Mouse (Mus musculus): Measurements from ENCODE around the gene Ube2g1. TPM values are rescaled to one million over a fixed set of nuclear protein-coding genes. Genes with fewer than 3 reads are reported as not detected.
A peak's percentile ranks its signal among the peaks of the same experiment; 100 is the strongest.
"Not testable (repeated sequence)": the region's sequence is repeated elsewhere in the genome, so short reads cannot be mapped to it uniquely, and the experiment has no call there.

The Ube2g1 gene
- total and polyA plus RNA-seq, 2 experiments from 2014 or later = 56.4 to 82.1 TPM

DNA sequence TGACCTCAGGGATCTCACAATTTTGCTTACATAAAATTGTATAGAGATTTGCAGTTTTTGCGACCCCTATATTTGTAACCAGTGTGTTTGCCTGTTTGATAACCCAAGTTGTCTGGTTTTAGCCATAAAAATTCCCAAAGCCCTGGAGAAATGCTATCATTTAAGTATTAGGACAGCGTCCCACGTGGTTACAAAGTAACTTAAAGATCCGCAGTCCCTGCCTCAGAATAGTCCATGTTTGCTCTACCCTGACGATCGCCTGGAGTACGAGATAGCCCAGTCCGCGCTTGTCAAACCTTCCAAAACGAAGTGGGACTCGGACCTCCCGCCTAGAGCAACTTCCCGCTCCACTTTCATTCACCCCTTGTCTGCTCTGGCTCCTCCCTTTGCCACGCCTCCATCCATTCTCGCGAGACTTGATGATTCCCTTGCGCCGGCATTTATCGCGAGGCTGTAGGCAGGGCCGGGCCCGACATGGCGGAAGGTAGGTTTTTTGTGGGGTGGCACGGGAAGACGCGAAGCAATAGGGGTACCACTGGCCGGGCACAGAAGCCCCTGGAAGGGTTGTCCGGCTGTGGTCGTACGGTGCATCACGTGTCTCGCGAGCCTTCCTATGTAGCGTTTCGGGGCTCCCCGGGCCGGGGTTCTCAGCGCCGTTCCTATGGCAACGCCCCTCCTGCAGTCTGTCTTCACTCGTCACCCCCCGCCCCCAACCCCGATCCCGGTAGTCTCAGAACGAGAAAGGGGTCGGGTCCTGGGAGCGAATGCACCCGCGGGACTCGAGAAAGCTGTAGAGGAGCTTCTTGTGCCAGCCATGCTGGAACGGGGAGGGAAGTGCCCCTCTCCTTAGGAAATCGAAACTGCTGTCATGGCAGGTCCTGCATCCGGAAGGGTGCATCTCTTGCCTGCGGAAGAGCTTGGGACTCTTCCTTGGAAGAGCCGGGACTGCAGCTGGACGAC, 82.7 kb downstream of the Ube2g1 start, which contains the start of gene Ankfy1:
Gene Ankfy1 (plus strand): TSS at position 456 of the 960 bp plus-strand sequence.
- H3K27ac ChIP-seq (ENCODE audit: low read depth, low read length) = peak within 1 kb of the TSS; percentile 93
- ATAC-seq (peak; percentile 99), DNase-seq (peak; percentile 96)
- H3K27me3 ChIP-seq (ENCODE audit: insufficient read depth, low read length) = no peaks in the 10 kb centered on the region
- H3K36me3 ChIP-seq (ENCODE audit: insufficient read depth) = no peaks in the 10 kb centered on the region
- TF ChIP-seq CTCF (IDR thresholded peaks at IDR 0.05; ENCODE audit: low read depth) = 0 out of 2 replicates have a peak, but pooled peaks have one; percentile 3
- H3K4me2 ChIP-seq (ENCODE audit: low read depth) = peak within 1 kb of the TSS; percentile 65
- peaks cover 17% of the 10 kb centered on the region for H3K4me1 ChIP-seq (ENCODE audit: insufficient read depth)
- H3K9ac ChIP-seq = peak within 1 kb of the TSS; percentile 76
- H3K9me3 ChIP-seq (ENCODE audit: low read length) = no peaks in the 10 kb centered on the region
- WGBS = 2% methylated on average over 56 of the region's 56 CpGs
- peak within 1 kb of the TSS; percentile 59 for H3K4me3 ChIP-seq (ENCODE audit: low read depth, low read length)

DNA sequence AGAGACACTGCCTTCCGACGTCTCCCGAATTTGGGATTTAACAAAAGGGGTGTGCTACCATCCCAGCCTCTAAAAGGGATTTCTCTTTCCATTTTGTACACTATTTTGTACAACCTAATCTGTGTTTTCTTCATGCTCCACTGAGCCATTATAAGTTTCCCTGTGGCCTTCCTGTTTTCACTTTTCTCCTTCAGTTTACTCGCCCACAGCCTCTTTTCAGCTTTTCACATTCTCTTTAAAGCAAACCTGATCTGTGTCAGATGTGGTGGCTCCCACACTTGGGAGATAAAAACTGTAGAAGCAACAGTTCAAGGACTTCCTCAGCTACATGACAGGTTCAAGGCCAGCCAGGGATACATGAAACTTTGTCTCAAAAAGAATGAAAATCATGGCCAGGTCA, 85.3 kb downstream of the Ube2g1 start:
- no peak for DNase-seq
- 84% methylated on average over 4 of the region's 4 CpGs for WGBS

DNA sequence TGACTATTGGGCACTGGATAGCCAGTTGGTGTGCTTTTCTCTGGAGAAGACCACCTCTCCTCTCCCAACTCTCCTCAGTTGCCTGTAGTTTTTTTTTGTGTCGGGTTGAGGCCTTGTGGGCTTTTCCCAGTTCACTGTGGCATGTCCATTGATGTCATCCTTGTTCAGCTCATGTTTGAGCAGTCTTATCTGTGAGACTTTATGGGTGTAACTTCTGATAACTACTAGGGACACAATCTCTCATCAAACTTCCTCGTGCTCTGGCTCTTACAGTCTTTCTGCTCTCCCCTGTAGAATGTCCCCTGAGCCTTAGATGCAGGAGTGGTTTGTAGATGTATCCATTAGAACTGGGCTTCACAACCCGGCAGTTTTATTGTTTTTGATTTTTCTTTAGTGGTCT, 87.9 kb downstream of the Ube2g1 start:
- H3K36me3 ChIP-seq (ENCODE audit: insufficient read depth) = no peaks in the 10 kb centered on the region; the same call in 1 of the 2 replicates
- H3K27me3 ChIP-seq (ENCODE audit: insufficient read depth, low read length) = no peaks in the 10 kb centered on the region
- H3K9ac ChIP-seq = no peak overlapping the region
- peaks cover 12% of the 10 kb centered on the region for H3K4me1 ChIP-seq (ENCODE audit: insufficient read depth)
- DNase-seq (no peak), ATAC-seq (no peak)
- no peak for TF ChIP-seq CTCF (IDR thresholded peaks at IDR 0.05; ENCODE audit: low read depth)
- H3K4me3 ChIP-seq (ENCODE audit: low read depth, low read length) = no peak overlapping the region
- 91% methylated on average over 3 of the region's 3 CpGs for WGBS
- no peaks in the 10 kb centered on the region for H3K9me3 ChIP-seq (ENCODE audit: low read length)
- no peak overlapping the region for H3K4me2 ChIP-seq (ENCODE audit: low read depth)
- H3K27ac ChIP-seq (ENCODE audit: low read depth, low read length) = no peak overlapping the region

More for the DNA sequence above, 85.3 kb downstream of the Ube2g1 start:
- Histone ChIP-seq H3K4me2 (ENCODE audit: low read depth) (no peak overlapping the region), H3K27ac (ENCODE audit: low read depth, low read length) (no peak overlapping the region), H3K4me3 (ENCODE audit: low read depth, low read length) (no peak overlapping the region), H3K4me1 (ENCODE audit: insufficient read depth) (peaks cover 17% of the 10 kb centered on the region), H3K36me3 (ENCODE audit: insufficient read depth) (no peaks in the 10 kb centered on the region; the same call in 1 of the 2 replicates), H3K9ac (no peak overlapping the region), H3K9me3 (ENCODE audit: low read length) (no peaks in the 10 kb centered on the region), H3K27me3 (ENCODE audit: insufficient read depth, low read length) (no peaks in the 10 kb centered on the region)
- no peak for TF ChIP-seq CTCF (IDR thresholded peaks at IDR 0.05; ENCODE audit: low read depth)
- ATAC-seq = no peak

DNA sequence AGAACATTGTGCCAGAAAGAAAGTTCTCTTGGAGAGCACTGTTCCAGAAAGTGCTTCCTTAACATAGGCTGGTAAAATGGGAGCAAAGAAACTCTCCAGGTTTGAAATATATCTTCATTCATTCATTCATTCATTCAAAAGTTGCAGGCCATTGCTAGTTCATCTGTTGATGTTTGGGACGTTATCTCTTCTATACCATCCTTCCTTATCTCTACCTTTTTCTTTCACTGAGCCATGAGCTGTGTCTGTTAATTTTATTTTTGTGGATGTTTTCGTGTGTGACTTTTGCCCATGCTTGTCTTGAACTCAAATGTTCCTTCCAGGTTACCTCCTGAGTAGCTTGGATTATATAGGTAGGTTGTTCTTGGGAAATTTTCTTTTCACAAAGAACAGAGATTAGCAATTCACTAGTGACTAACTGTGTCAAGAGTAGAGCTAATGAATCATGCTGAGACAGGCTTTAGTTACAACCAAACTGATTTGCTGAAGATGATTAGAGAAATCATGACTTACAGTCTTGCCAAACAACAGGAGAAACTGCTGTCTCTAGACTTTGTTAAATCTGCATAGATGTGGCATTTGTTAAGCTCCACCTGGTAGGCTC, 89.4 kb downstream of the Ube2g1 start:
- Histone ChIP-seq H3K27ac (ENCODE audit: low read depth, low read length) (no peak overlapping the region), H3K36me3 (ENCODE audit: insufficient read depth) (peaks cover under 1% of the 10 kb centered on the region; the same call in 1 of the 2 replicates), H3K9ac (no peak overlapping the region), H3K27me3 (ENCODE audit: insufficient read depth, low read length) (no peaks in the 10 kb centered on the region), H3K4me3 (ENCODE audit: low read depth, low read length) (no peak overlapping the region), H3K4me1 (ENCODE audit: insufficient read depth) (peaks cover 2% of the 10 kb centered on the region; the same call in 1 of the 2 replicates), H3K4me2 (ENCODE audit: low read depth) (no peak overlapping the region), H3K9me3 (ENCODE audit: low read length) (no peaks in the 10 kb centered on the region)
- ATAC-seq (no peak), DNase-seq (no peak)
- 96% methylated on average over 2 of the region's 2 CpGs for whole genome bisulfite sequencing
- no peak for TF ChIP-seq CTCF (IDR thresholded peaks at IDR 0.05; ENCODE audit: low read depth)

DNA sequence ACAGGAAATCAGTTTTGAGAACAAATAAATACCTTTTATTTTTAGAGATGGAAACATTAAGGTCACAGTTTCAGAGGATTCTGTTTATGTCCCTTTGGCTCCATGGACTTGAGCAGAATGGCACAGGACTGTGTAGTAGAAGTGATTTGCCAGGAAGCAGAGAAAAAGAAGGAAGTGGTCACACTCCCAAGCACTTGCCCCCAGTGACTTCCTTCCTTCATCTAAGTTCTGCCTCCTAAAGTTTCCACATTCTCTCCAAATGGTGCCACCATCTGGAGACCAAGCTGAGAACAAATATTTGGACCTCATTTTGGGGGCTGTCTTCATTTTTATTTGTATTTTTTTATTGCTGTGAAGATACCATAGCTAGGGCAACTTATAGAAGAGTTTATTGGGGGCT, 90.2 kb downstream of the Ube2g1 start:
- TF ChIP-seq CTCF (IDR thresholded peaks at IDR 0.05; ENCODE audit: low read depth) = no peak
- Histone ChIP-seq H3K27ac (ENCODE audit: low read depth, low read length) (no peak overlapping the region), H3K4me3 (ENCODE audit: low read depth, low read length) (no peak overlapping the region), H3K9me3 (ENCODE audit: low read length) (no peaks in the 10 kb centered on the region), H3K36me3 (ENCODE audit: insufficient read depth) (peaks cover 5% of the 10 kb centered on the region; the same call in 1 of the 2 replicates), H3K27me3 (ENCODE audit: insufficient read depth, low read length) (no peaks in the 10 kb centered on the region), H3K9ac (no peak overlapping the region), H3K4me2 (ENCODE audit: low read depth) (no peak overlapping the region), H3K4me1 (ENCODE audit: insufficient read depth) (no peaks in the 10 kb centered on the region)
- ATAC-seq (no peak), DNase-seq (no peak)

DNA sequence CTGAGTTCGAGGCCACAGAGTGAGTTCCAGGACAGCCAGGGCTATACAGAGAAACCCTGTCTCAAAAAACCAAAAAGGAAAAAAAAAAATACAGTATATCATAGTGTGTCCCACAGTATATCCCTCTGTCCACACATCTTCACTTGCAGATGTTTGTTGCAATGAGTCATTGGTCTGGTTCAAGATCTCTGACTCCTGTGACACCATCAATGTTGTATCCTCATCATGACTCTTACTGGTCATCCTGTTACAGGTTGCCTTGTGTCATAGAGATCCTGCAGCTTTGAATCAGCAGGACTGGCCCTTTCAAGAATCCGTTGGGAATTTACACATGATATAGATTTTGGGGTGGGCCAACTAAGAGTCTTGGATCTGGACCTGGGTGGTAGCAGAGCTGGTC, 98.0 kb downstream of the Ube2g1 start:
- DNase-seq; H3K4me2 ChIP-seq (ENCODE audit: low read depth); H3K4me3 ChIP-seq (ENCODE audit: low read depth, low read length); H3K27ac ChIP-seq (ENCODE audit: low read depth, low read length); H3K27me3 ChIP-seq (ENCODE audit: insufficient read depth, low read length); H3K9me3 ChIP-seq (ENCODE audit: low read length); ATAC-seq; H3K9ac ChIP-seq; H3K36me3 ChIP-seq (ENCODE audit: insufficient read depth); H3K4me1 ChIP-seq (ENCODE audit: insufficient read depth): not testable (repeated sequence)
- 95% methylated on average over 2 of the region's 2 CpGs for WGBS

DNA sequence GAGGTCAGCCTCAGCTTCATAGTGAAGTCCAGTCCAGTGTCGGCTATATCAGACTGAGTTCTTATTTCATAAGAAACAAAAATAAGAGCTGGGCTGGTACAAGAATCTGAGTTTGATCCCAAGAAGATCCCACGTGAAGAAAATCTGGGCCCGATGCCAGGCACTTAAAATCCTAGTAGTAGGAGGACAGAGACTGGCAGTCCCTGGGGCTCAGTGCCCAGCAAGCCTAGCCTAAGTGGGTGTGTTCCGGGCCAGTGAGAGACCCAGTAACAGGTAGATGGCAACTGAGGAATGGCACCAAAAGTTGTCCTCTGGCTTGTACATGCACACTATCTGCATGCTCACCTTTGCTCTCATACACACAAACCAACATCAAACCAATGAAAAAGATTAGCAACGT, 105.6 kb downstream of the Ube2g1 start:
- no peak overlapping the region for H3K9ac ChIP-seq
- no peak overlapping the region for H3K4me3 ChIP-seq (ENCODE audit: low read depth, low read length)
- H3K9me3 ChIP-seq (ENCODE audit: low read length) = no peaks in the 10 kb centered on the region
- H3K4me1 ChIP-seq (ENCODE audit: insufficient read depth) = no peaks in the 10 kb centered on the region
- WGBS = 81% methylated on average over 5 of the region's 5 CpGs
- H3K27me3 ChIP-seq (ENCODE audit: insufficient read depth, low read length) = no peaks in the 10 kb centered on the region
- no peak overlapping the region; the same call in 1 of the 2 replicates for H3K27ac ChIP-seq (ENCODE audit: low read depth, low read length)
- H3K36me3 ChIP-seq (ENCODE audit: insufficient read depth) = peaks cover 28% of the 10 kb centered on the region
- ATAC-seq = no peak
- no peak for TF ChIP-seq CTCF (IDR thresholded peaks at IDR 0.05; ENCODE audit: low read depth)
- DNase-seq = no peak
- no peak overlapping the region for H3K4me2 ChIP-seq (ENCODE audit: low read depth)

Data from forebrain, postnatal 0 days (tissue).